Mouse (Mus musculus): ENCODE results near the gene Hnrnph3.
"Not testable (repeated sequence)": the region's sequence is repeated elsewhere in the genome, so short reads cannot be mapped to it uniquely, and the experiment has no call there.

GRCm38 (mm10) chr10:63054071-63054470 is 30.1 kb upstream of the Hnrnph3 start:
- TF ChIP-seq CTCF (conservative IDR thresholded peaks at IDR 0.05 in 1 of 2, IDR thresholded peaks at IDR 0.05 in 1 of 2; ENCODE audit: low read depth in 2 of 2, low read length in 2 of 2); USF2 (conservative IDR thresholded peaks at IDR 0.05; ENCODE audit: low read depth, low read length); BHLHE40 (IDR thresholded peaks at IDR 0.05; ENCODE audit: low read depth, low read length); EP300 (IDR thresholded peaks at IDR 0.05; ENCODE audit: low read length); POLR2A (IDR thresholded peaks at IDR 0.05; ENCODE audit: low read depth, low read length); MXI1 (IDR thresholded peaks at IDR 0.05; ENCODE audit: low read depth, low read length); MAX (IDR thresholded peaks at IDR 0.05; ENCODE audit: low read length); MEF2A (IDR thresholded peaks at IDR 0.05; ENCODE audit: borderline replicate concordance, low read depth, low read length): not testable (repeated sequence)

Data from CH12.LX (cell line).